Mouse (Mus musculus): Measurements from ENCODE around the gene Socs7. TPM values are rescaled to one million over a fixed set of nuclear protein-coding genes. Genes with fewer than 3 reads are reported as not detected.

The Socs7 gene
- polyA plus RNA-seq, 1 experiment from 2014 or later, result 6.2 TPM

GRCm38 (mm10) chr11:97333896-97334295, 28.5 kb upstream of the Socs7 start:
- H3K36me3 ChIP-seq (ENCODE audit: inconsistent target), result peaks cover 6% of the 10 kb centered on the region
- WGBS (ENCODE audit: missing documents), result 64% methylated on average over 1 of the region's 1 CpGs
- no peak overlapping the region for H3K4me3 ChIP-seq (ENCODE audit: inconsistent target)

GRCm38 (mm10) chr11:97334400-97334799, 28.0 kb upstream of the Socs7 start:
- 97% methylated on average over 9 of the region's 9 CpGs for WGBS (ENCODE audit: missing documents)
- H3K4me3 ChIP-seq (ENCODE audit: inconsistent target), result no peak overlapping the region
- peaks cover under 1% of the 10 kb centered on the region for H3K36me3 ChIP-seq (ENCODE audit: inconsistent target)
- no peak overlapping the region for H3K27ac ChIP-seq
- no peaks in the 10 kb centered on the region for H3K79me2 ChIP-seq (ENCODE audit: inconsistent target)

More at GRCm38 (mm10) chr11:97333896-97334295, 28.5 kb upstream of the Socs7 start:
- H3K27ac ChIP-seq, result no peak overlapping the region
- no peaks in the 10 kb centered on the region for H3K79me2 ChIP-seq (ENCODE audit: inconsistent target)

GRCm38 (mm10) chr11:97336238-97336637, 26.1 kb upstream of the Socs7 start:
- Histone ChIP-seq H3K27ac (no peak overlapping the region), H3K79me2 (ENCODE audit: inconsistent target) (no peaks in the 10 kb centered on the region), H3K4me3 (ENCODE audit: inconsistent target) (no peak overlapping the region), H3K36me3 (ENCODE audit: inconsistent target) (no peaks in the 10 kb centered on the region)
- 16% methylated on average over 4 of the region's 6 CpGs for WGBS (ENCODE audit: missing documents)

- H3K79me2 ChIP-seq (ENCODE audit: inconsistent target), result no peaks in the 10 kb centered on the region
- no peak overlapping the region for H3K4me3 ChIP-seq (ENCODE audit: inconsistent target)
- H3K36me3 ChIP-seq (ENCODE audit: inconsistent target), result no peaks in the 10 kb centered on the region
- no peak overlapping the region for H3K27ac ChIP-seq
- 77% methylated on average over 13 of the region's 14 CpGs for WGBS (ENCODE audit: missing documents)
Measured at GRCm38 (mm10) chr11:97336751-97337345, 25.5 kb upstream of the Socs7 start.

- no peak overlapping the region for H3K4me3 ChIP-seq (ENCODE audit: inconsistent target)
- WGBS (ENCODE audit: missing documents), result 86% methylated on average over 12 of the region's 12 CpGs
- H3K36me3 ChIP-seq (ENCODE audit: inconsistent target), result no peaks in the 10 kb centered on the region
- no peak overlapping the region for H3K27ac ChIP-seq
- no peaks in the 10 kb centered on the region for H3K79me2 ChIP-seq (ENCODE audit: inconsistent target)
Measured at GRCm38 (mm10) chr11:97337363-97337762, 25.0 kb upstream of the Socs7 start.

DNA sequence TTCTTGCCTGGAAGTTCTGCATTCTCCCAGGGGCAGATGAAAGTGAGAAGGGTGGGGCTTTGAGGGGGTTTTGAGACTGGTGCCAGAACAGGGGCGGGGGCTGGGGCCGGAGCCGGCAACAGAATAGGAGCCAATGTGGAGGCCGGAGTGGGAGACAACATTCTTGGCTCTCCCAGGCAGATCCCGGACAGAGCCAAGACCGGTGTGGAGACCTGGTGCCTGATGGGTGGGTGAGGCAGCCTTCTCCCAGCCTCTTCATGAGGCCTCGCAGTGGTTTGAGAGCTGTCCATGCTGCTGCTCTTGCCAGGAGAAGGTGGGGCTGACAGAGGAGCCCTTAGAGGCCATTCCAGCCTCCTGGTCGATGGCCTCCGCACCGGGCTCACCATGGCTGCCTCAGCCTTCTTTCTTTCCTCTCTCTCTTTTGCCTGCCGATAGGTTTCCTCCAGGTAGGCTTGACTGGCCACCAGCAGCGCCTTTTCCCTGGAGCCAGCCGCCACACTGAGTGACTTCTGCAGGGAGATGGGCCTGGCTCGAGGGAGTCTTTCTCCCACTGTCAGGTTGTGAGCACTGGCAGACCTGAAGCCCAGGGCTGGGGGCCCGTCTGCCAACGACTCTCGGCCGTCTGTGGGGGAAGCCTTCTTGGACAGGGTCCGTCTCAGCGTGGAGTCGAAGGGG, 23.9 kb upstream of the Socs7 start:
- H3K79me2 ChIP-seq (ENCODE audit: inconsistent target), result no peaks in the 10 kb centered on the region
- H3K27ac ChIP-seq, result no peak overlapping the region
- WGBS (ENCODE audit: missing documents), result 79% methylated on average over 21 of the region's 21 CpGs
- H3K36me3 ChIP-seq (ENCODE audit: inconsistent target), result no peaks in the 10 kb centered on the region
- no peak overlapping the region for H3K4me3 ChIP-seq (ENCODE audit: inconsistent target)

DNA sequence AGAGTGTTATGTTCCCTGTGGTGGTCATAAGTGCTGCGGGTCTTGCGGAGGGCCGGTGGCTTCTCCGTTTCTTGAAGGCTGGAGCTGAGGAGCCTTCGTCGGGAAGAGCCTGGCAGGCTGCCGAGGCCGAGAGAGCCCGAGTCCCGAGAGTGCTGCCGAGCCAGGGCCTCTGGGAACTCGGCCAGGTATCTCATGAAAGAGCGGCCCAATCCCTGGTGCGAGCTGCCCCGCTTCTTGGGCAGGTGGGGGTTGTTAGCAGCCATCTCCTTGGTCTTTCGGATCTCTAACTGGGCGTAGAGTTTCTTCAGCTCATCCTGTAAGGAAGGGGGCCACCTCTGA, 23.4 kb upstream of the Socs7 start:
- Histone ChIP-seq H3K27ac (no peak overlapping the region), H3K36me3 (ENCODE audit: inconsistent target) (no peaks in the 10 kb centered on the region), H3K79me2 (ENCODE audit: inconsistent target) (no peaks in the 10 kb centered on the region), H3K4me3 (ENCODE audit: inconsistent target) (no peak overlapping the region)
- WGBS (ENCODE audit: missing documents), result 63% methylated on average over 17 of the region's 17 CpGs

DNA sequence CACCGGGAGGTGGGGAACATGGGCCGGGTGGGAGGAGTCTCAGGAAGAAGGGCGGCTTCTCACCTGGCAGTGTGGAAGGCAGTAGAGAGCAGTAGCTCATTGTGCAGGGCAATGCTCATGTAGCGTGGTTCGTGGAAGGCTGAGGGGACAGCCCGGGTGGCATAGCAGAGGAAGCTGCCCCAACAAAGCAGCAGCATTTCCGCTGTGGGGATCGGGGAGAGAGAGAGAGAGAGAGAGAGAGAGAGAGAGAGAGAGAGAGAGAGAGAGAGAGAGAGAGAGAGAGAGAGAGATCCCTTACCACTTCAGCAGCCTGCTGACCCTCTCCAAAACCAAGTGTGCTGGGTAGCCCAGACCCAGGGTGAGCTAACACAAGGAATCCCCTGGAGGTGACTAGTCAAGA, 19.2 kb upstream of the Socs7 start:
- H3K4me3 ChIP-seq (ENCODE audit: inconsistent target), result no peak overlapping the region
- H3K36me3 ChIP-seq (ENCODE audit: inconsistent target), result no peaks in the 10 kb centered on the region
- H3K27ac ChIP-seq, result no peak overlapping the region
- WGBS (ENCODE audit: missing documents), result 25% methylated on average over 7 of the region's 8 CpGs
- H3K79me2 ChIP-seq (ENCODE audit: inconsistent target), result no peaks in the 10 kb centered on the region

DNA sequence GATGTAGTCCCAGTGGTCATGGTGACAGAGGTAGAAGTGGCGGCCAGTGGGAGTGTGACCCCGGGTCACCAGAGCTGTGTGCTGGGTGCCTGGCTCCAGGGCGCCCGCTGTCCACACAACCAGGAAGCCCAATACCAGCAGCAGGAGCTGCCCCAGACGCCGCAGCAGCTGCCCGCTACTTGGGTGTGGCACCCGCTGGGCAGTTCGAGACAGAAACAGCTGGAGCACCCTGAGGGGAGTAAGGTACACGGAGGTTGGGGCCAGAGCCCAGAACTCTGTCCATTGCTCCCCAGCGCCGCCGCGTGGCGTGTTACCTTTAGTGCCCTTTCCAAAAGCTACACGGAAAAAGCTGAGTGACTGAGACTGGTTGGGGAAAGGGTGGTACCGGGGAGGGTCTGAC, 18.7 kb upstream of the Socs7 start:
- H3K4me3 ChIP-seq (ENCODE audit: inconsistent target), result no peak overlapping the region
- H3K79me2 ChIP-seq (ENCODE audit: inconsistent target), result no peaks in the 10 kb centered on the region
- H3K27ac ChIP-seq, result no peak overlapping the region
- WGBS (ENCODE audit: missing documents), result 27% methylated on average over 17 of the region's 17 CpGs
- H3K36me3 ChIP-seq (ENCODE audit: inconsistent target), result no peaks in the 10 kb centered on the region

DNA sequence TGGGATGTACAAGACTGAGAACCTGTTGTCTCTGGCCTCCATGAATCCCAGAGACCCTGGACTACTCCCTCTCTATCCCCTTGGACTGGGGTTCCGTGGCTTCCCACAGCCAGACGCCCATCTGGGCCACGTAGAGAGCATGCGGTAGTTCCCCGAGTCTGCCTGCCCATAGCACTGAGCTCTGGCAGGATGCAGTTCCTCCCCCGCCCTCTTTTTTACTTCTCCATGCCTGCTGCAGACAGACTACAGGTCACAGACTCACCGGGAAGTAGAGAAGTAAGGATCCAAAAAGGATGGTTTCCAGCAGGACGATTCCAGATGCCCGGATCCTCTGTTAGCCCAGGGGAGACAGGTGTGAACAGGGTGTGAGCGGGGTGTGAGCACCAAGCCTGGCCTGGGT, 16.9 kb upstream of the Socs7 start:
- no peak overlapping the region for H3K27ac ChIP-seq
- H3K4me3 ChIP-seq (ENCODE audit: inconsistent target), result no peak overlapping the region
- H3K36me3 ChIP-seq (ENCODE audit: inconsistent target), result no peaks in the 10 kb centered on the region
- 27% methylated on average over 10 of the region's 10 CpGs for WGBS (ENCODE audit: missing documents)
- no peaks in the 10 kb centered on the region for H3K79me2 ChIP-seq (ENCODE audit: inconsistent target)

- WGBS (ENCODE audit: missing documents), result 83% methylated on average over 9 of the region's 9 CpGs
- Histone ChIP-seq H3K4me3 (ENCODE audit: inconsistent target) (no peak overlapping the region), H3K79me2 (ENCODE audit: inconsistent target) (no peaks in the 10 kb centered on the region), H3K36me3 (ENCODE audit: inconsistent target) (no peaks in the 10 kb centered on the region), H3K27ac (no peak overlapping the region)
Measured at GRCm38 (mm10) chr11:97346383-97346782, 16.0 kb upstream of the Socs7 start.

DNA sequence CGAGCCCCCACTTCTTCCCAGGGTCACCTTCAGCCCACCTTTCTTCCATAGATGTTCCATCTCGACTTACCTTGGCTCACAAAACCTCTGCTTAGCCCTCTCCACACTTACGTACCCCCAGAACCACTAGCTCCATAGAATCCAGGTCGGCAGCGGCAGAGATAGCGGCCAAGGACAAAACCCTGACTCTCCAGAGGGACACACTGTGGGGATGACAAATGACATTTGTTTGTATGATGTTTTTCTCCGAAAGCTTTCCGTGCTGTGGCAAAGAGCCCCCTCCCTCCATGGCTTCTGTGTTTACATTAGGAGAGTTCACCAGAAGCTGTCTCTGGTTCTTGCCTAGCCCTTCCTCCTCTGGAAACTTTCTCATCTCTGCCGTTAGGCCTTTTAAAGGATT, 15.1 kb upstream of the Socs7 start:
- H3K36me3 ChIP-seq (ENCODE audit: inconsistent target), result no peaks in the 10 kb centered on the region
- H3K79me2 ChIP-seq (ENCODE audit: inconsistent target), result no peaks in the 10 kb centered on the region
- H3K4me3 ChIP-seq (ENCODE audit: inconsistent target), result no peak overlapping the region
- H3K27ac ChIP-seq, result no peak overlapping the region
- WGBS (ENCODE audit: missing documents), result 90% methylated on average over 9 of the region's 9 CpGs

DNA sequence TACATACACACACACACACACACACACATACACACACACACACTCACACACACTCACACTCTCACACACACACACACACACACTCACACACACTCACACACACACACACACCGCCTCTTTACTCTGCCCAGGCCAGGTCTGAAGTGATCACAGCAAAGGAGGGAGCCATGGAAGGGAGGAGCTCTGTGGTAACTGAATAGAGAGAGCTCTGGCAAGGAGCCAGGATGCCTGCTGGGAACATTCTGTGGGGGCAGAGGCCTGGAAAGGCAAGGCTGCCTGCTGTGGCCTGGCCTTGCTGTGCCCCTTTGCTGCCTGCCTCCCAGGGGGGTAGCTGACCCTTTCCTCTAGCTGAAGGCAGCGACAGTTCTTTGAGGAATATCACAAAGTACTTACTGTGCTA, 12.3 kb upstream of the Socs7 start:
- 88% methylated on average over 2 of the region's 2 CpGs for WGBS (ENCODE audit: missing documents)
- Histone ChIP-seq H3K4me3 (ENCODE audit: inconsistent target) (no peak overlapping the region), H3K36me3 (ENCODE audit: inconsistent target) (no peaks in the 10 kb centered on the region), H3K27ac (no peak overlapping the region), H3K79me2 (ENCODE audit: inconsistent target) (no peaks in the 10 kb centered on the region)

DNA sequence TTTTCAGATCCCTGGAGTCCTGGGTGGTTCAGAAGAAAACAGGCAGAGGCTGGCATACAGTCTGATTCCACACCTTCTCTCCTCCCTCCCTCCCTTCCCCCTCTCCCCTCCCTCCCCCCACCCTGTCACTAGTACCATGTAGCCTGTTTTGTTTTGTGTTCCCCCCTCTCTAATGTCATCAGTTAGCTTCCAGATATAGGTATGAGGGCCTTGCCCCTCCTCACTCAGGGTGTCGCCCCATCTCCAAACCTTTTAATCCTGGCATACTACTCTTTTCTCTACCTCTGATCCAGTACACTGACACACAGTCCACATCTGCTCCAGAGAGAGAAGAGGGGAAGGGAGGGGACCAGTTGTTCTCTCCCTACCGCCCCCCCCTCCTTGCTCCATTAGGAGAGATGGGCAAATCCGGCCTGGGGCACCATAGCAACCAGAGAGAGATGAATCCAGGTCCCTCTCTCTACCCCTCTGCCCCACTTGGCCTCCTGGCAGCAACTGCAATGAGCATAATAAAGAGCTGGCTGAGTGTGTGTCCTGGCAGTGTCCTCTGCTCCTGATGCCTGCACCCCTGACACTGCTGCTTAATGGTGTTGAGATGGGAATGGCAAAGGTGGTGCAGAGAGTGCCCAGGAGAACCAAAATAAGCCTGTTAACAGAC, 10.2 kb upstream of the Socs7 start, which contains the start of gene Gpr179:
Gpr179 (minus strand) TSS at position 51 of the 658 bp plus-strand sequence.
- no peak within 1 kb of the TSS for H3K27ac ChIP-seq
- no peaks in the 10 kb centered on the region for H3K36me3 ChIP-seq (ENCODE audit: inconsistent target)
- no peaks in the 10 kb centered on the region for H3K79me2 ChIP-seq (ENCODE audit: inconsistent target)
- WGBS (ENCODE audit: missing documents), result 90% methylated on average over 2 of the region's 3 CpGs
- no peak within 1 kb of the TSS for H3K4me3 ChIP-seq (ENCODE audit: inconsistent target)

DNA sequence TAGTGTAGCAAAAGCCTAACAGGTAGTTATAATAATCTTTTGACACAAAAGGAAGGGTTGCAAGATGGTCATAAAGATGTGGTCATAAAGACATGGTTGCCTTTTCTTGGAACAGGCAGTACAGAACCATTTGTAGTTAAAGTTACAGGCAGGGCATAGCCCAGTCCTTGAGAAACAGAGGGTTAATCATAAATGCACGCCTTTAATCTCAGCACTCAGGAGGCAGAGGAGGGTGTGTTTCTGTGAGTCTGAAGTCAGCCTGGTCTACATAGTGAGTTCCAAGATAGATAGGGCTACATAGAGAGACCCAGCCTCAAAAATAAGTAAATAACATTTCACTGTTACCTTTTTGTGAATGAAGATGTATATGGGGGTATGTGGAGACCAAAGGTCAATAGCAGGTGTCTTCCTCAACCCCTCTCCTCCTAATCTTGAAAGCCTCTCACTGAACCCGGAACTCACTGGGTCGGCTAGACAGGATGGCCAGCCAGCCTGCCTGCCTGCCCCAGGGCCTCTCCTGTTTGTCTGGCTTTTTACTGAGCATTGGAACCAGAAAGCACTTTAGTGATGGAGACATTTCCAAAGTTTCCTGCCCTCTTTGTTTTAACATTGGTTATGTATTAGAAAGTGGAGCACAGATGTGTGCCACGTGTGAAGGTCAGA, 9.3 kb upstream of the Socs7 start:
- no peaks in the 10 kb centered on the region for H3K79me2 ChIP-seq (ENCODE audit: inconsistent target)
- no peaks in the 10 kb centered on the region for H3K36me3 ChIP-seq (ENCODE audit: inconsistent target)
- no peak overlapping the region for H3K27ac ChIP-seq
- WGBS (ENCODE audit: missing documents), result 78% methylated on average over 4 of the region's 4 CpGs
- no peak overlapping the region for H3K4me3 ChIP-seq (ENCODE audit: inconsistent target)
